ENCODE assay signal across 14 mouse cellular contexts in genomic region chr4:139169748-139170279, GRCm38 (mm10). TPM values are rescaled to one million over a fixed set of nuclear protein-coding genes. Genes with fewer than 3 reads are reported as not detected.
A peak's percentile ranks its signal among the peaks of the same experiment; 100 is the strongest.
DNase-seq lines count a peak whose midpoint lies in the region; ATAC-seq lines count a peak whose summit lies in the region.
"Had no signal": no experiment of that assay in that cellular context is flagged by ENCODE, and none has a peak within 500 bp of the region (broad histone marks: within the 10 kb centered on the region; RNA-seq: fewer than 3 reads in every experiment).

No protein-coding gene starts in this region.

- ATAC-seq in lung, embryonic 15.5 days (ENCODE audit: borderline replicate concordance, extremely low read depth, low FRiP score, low TSS enrichment), result no peak
- ATAC-seq: inflammation-experienced regulatory T-cells, adult 6 months had no signal

- 48% methylated on average over 12 of the region's 12 CpGs for WGBS in lung, embryonic 15.5 days
- WGBS in embryonic facial prominence, embryonic 10.5 days, result 53% methylated on average over 12 of the region's 12 CpGs

- no peak overlapping the region for H3K4me3 ChIP-seq in lung, embryonic 15.5 days
- no peak overlapping the region for H3K4me3 ChIP-seq in embryonic facial prominence, embryonic 10.5 days
- H3K4me3 ChIP-seq: kidney, embryonic 15.5 days had no signal

- peak overlapping the region; percentile 76 for H3K27ac ChIP-seq in lung, embryonic 15.5 days
- H3K27ac ChIP-seq in embryonic facial prominence, embryonic 10.5 days (replicated peaks), result peak overlapping the region; percentile 45
- H3K27ac ChIP-seq: kidney, embryonic 15.5 days had no signal

- no peaks in the 10 kb centered on the region for H3K36me3 ChIP-seq in lung, embryonic 15.5 days
- H3K36me3 ChIP-seq in embryonic facial prominence, embryonic 10.5 days (replicated peaks), result no peaks in the 10 kb centered on the region
- H3K36me3 ChIP-seq: kidney, embryonic 15.5 days had no signal

- H3K27me3 ChIP-seq in lung, embryonic 15.5 days, result no peaks in the 10 kb centered on the region
- no peaks in the 10 kb centered on the region for H3K27me3 ChIP-seq in embryonic facial prominence, embryonic 10.5 days (replicated peaks; ENCODE audit: low read depth, poor library complexity, severe bottlenecking)
- H3K27me3 ChIP-seq: CH12.LX; kidney, embryonic 15.5 days had no signal

- H3K4me2 ChIP-seq in lung, embryonic 15.5 days, result no peak overlapping the region
- H3K4me2 ChIP-seq: heart, embryonic 11.5 days; kidney, embryonic 15.5 days had no signal

- peaks cover 35% of the 10 kb centered on the region for H3K4me1 ChIP-seq in lung, embryonic 15.5 days
- H3K4me1 ChIP-seq in embryonic facial prominence, embryonic 10.5 days, result peaks cover 22% of the 10 kb centered on the region

- peak; percentile 32 for DNase-seq in embryo, embryonic 11 days
- no peak for DNase-seq in embryo, embryonic 9.5 days (ENCODE audit: extremely low spot score)
- DNase-seq in lung, postnatal 4 days, result no peak
- DNase-seq in ES-CJ7 (ENCODE audit: low read depth, low spot score), result peak; percentile 56
- peak; percentile 22 for DNase-seq in embryonic facial prominence, embryonic 10.5 days (ENCODE audit: low spot score)
- no peak for DNase-seq in thymus, postnatal 0 days (ENCODE audit: low spot score)
- no peak for DNase-seq in layer of hippocampus, adult 18-20 months (ENCODE audit: low spot score in 2 of 2)
- DNase-seq: cerebellum, adult 18-20 months; gastrocnemius, postnatal 36 days had no signal

- H3K9ac ChIP-seq in lung, embryonic 15.5 days, result no peak overlapping the region
- H3K9ac ChIP-seq: kidney, embryonic 15.5 days had no signal

- H3K9me3 ChIP-seq in lung, embryonic 15.5 days, result no peaks in the 10 kb centered on the region
- H3K9me3 ChIP-seq in embryonic facial prominence, embryonic 10.5 days, result no peaks in the 10 kb centered on the region
- H3K9me3 ChIP-seq: kidney, embryonic 15.5 days had no signal

RNA-seq across cellular contexts. Expression of gene Capzb, which starts 22.9 kb away (rescaled TPM):
- polyA plus RNA-seq in lung, embryonic 15.5 days (2015; fragmentation: Nextera tagmentation; extraction: Ambion mirVana), result 454 and 467 TPM in 2 replicates
- 388 and 409 TPM in 2 replicates for polyA plus RNA-seq in embryonic facial prominence, embryonic 10.5 days (2016; fragmentation: Nextera tagmentation; extraction: Ambion mirVana)
- 415 and 425 TPM in 2 replicates for polyA plus RNA-seq in thymus, postnatal 0 days (2015; fragmentation: Nextera tagmentation; extraction: Ambion mirVana)
- total RNA-seq in layer of hippocampus, adult 18-20 months (2021), result 100 to 1,000 TPM; 400 to 403 TPM

RNA-seq across cellular contexts. Expression of gene Minos1, which starts 38.9 kb away (rescaled TPM):
- 517 and 528 TPM in 2 replicates for polyA plus RNA-seq in lung, embryonic 15.5 days (2015; fragmentation: Nextera tagmentation; extraction: Ambion mirVana)
- 431 and 444 TPM in 2 replicates for polyA plus RNA-seq in embryonic facial prominence, embryonic 10.5 days (2016; fragmentation: Nextera tagmentation; extraction: Ambion mirVana)
- 777 and 795 TPM in 2 replicates for polyA plus RNA-seq in thymus, postnatal 0 days (2015; fragmentation: Nextera tagmentation; extraction: Ambion mirVana)
- total RNA-seq in layer of hippocampus, adult 18-20 months (2021), result 100 to 1,000 TPM; 189 to 193 TPM

Comparison
In these comparisons a context has a peak if more than half of its experiments do, and no peak if none do; other contexts are left out.
1. DNase-seq: peak in embryo, embryonic 11 days (single experiment), ES-CJ7 (single experiment) and embryonic facial prominence, embryonic 10.5 days (single experiment); none in embryo, embryonic 9.5 days (single experiment), lung, postnatal 4 days (0 of 2), thymus, postnatal 0 days (single experiment) and layer of hippocampus, adult 18-20 months (0 of 2).